Mouse (Mus musculus) heart, adult 2 months (tissue): ENCODE data around the gene Gm10577. TPM values are rescaled to one million over a fixed set of nuclear protein-coding genes. Genes with fewer than 3 reads are reported as not detected.

ENCODE experiments used
- DNase-seq, 2 experiments: peaks; one replicate each; pipeline ENCODE4 v3.0.0; 2021
- H3K27ac ChIP-seq: fragments of 200-600 bp; 2 replicates; pipeline ENCODE4 v1.8.1; 2022
- H3K27me3 ChIP-seq: fragments of 200-500 bp; 2 replicates; pipeline ENCODE4 v1.6.1; 2012; ENCODE audit warnings: mild to moderate bottlenecking, low read length, inconsistent platforms, mixed read lengths; ENCODE audit not compliant: control insufficient read depth, insufficient read depth
- H3K36me3 ChIP-seq: fragments of 200-500 bp; 2 replicates; pipeline ENCODE4 v1.6.1; 2012; ENCODE audit warnings: low read length, inconsistent platforms; ENCODE audit not compliant: control insufficient read depth, insufficient read depth
- H3K4me1 ChIP-seq: fragments of 200-500 bp; 2 replicates; pipeline ENCODE4 v1.6.1; 2011; ENCODE audit warnings: low read length; ENCODE audit not compliant: control insufficient read depth, insufficient read depth
- H3K4me3 ChIP-seq: fragments of 200-600 bp; 2 replicates; pipeline ENCODE4 v1.8.1; 2022
- H3K79me2 ChIP-seq: fragments of 200-500 bp; replicated peaks from 2 replicates; pipeline ENCODE4 v1.6.1; 2012; ENCODE audit warnings: mild to moderate bottlenecking, inconsistent platforms, low read length, moderate library complexity, mixed read lengths; ENCODE audit not compliant: control insufficient read depth, insufficient read depth
- H3K9ac ChIP-seq: fragments of 200-500 bp; 2 replicates; pipeline ENCODE4 v1.6.1; 2012; ENCODE audit warnings: low read depth, mild to moderate bottlenecking, control low read depth, inconsistent platforms, low read length, mixed read lengths
- CTCF ChIP-seq: fragments of 200-600 bp; IDR thresholded peaks from 2 replicates; pipeline ENCODE4 v1.8.1; 2022; ENCODE audit warnings: antibody characterized with exemption, mild to moderate bottlenecking, moderate library complexity
- EP300 ChIP-seq: fragments of 200-500 bp; IDR thresholded peaks from 2 replicates; pipeline ENCODE4 v1.6.1; 2011; ENCODE audit warnings: low read depth, low read length, control low read depth; ENCODE audit not compliant: insufficient read depth
- POLR2A ChIP-seq: fragments of 200-500 bp; IDR thresholded peaks from 2 replicates; pipeline ENCODE4 v1.6.1; 2011; ENCODE audit warnings: mild to moderate bottlenecking, low read depth, low read length, control low read depth; ENCODE audit not compliant: insufficient read depth
- WGBS: fragments of 180-500 bp; shearing (Covaris S2); methylation state at CpG from one replicate; pipeline ENCODE4 v1.1.7; 2018; 5-methylcytosine and 5-hydroxymethylcytosine counted together
- intact Hi-C: fragments of 180-260 bp; cut with DNase I; formaldehyde crosslinking; loops from one replicate; pipeline ENCODE4 v1.15.1; 2025
- long read RNA-seq: library from polyadenylated mRNA; stranded (forward); transcript quantifications from one replicate; pipeline ENCODE4 v2.0.0, GENCODE M21; 2021
- polyA plus RNA-seq: library from polyadenylated mRNA; depleted of rRNA; stranded (reverse); fragments of >200 nt; gene quantifications from 2 replicates; pipeline ENCODE4 v1.2.3, GENCODE M21; 2012; rRNA removed
- total RNA-seq, 2 experiments: library from RNA; stranded (reverse); gene quantifications; 2 replicates each; pipeline ENCODE4 v1.2.3; 2021

Gene Gm10577
- total RNA-seq = not detected
- not detected in 2 replicates for polyA plus RNA-seq
- long read RNA-seq = 0 reads

DNA sequence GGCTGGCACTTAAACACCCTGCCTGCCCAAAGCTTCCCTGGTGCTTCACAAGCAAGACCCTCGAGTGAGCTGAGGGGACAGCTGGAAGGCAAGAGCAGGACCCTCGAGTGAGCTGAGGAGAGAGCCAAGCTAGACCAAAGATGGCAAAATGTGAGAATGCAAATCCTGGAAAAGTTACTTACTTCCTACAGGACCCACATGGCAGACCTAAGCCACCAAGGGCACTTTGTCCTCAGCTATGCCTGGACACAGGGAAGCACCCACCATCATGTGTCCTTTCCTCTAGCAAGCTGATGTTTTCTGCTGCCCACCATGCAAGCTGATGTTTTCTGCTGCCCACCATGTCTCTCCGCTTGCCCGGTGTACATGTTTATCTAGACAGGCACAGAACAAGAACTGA, at the start of gene Gm10577:
Gene Gm10577, minus strand, starts transcription at position 101 of the 400 bp plus-strand sequence.
- no peaks in the 10 kb centered on the region for H3K4me1 ChIP-seq
- no peak within 1 kb of the TSS for H3K27ac ChIP-seq
- intact Hi-C loops = no loop called here
- no peak within 1 kb of the TSS for H3K4me3 ChIP-seq
- no peaks in the 10 kb centered on the region for H3K79me2 ChIP-seq
- H3K27me3 ChIP-seq = no peaks in the 10 kb centered on the region
- no peak within 1 kb of the TSS for H3K9ac ChIP-seq
- DNase-seq = no peak
- TF ChIP-seq CTCF = no peak
- no peak for TF ChIP-seq EP300
- no peak for TF ChIP-seq POLR2A
- 72% methylated on average over 4 of the region's 4 CpGs for WGBS
- H3K36me3 ChIP-seq = no peaks in the 10 kb centered on the region

DNA sequence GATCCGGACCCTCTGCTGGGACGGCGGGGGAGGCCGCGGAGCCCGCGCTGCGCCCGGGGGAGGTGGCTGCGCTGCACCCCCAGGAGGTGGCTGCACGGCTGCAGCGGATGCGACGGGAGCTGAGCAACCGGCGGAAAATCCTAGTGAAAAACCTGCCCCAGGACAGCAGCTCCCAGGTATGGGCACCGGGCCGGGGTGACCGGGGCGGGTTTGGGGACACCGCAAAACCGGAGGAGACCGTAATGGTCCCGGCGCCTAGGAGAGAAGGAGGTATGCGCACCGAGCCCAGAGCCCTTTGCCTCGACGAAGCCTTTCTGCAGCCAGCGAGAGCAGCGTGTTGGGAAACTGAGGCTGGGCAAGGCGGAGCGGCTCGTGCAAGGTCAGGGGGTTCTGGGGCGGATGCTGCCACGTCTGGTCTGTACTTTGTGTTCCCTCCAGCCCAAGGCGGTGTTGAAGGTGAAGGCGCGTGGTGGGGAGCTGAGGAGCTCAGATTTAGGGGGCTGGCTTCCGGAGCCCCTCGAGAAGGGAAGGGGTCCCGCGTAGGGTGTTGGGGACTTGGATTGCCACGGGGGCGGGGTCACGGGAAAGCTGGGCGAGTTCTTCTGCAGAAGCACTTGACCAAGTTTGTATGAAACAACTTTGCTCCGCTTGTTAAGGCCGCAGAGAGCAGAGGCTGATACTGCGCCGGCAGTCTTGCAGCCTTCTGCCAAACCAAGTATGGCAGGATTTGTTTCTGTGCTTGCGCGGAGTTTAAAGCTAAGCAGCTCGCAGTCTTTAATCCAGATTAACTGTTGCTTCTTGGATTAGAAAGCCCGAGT, 48.9 kb upstream of the Gm10577 start:
- intact Hi-C loops = no loop called here
- Histone ChIP-seq H3K27me3 (0 out of 2 replicates have a peak, but pooled peaks cover 2% of the 10 kb centered on the region), H3K79me2 (no peaks in the 10 kb centered on the region), H3K36me3 (no peaks in the 10 kb centered on the region), H3K9ac (peak overlapping the region; percentile 40), H3K4me3 (peak overlapping the region; percentile 55), H3K4me1 (no peaks in the 10 kb centered on the region), H3K27ac (no peak overlapping the region; the same call in 1 of the 2 replicates)
- TF ChIP-seq EP300 (no peak), CTCF (no peak), POLR2A (no peak)
- peak; percentile 25 to 56 for DNase-seq
- WGBS = 3% methylated on average over 55 of the region's 55 CpGs

DNA sequence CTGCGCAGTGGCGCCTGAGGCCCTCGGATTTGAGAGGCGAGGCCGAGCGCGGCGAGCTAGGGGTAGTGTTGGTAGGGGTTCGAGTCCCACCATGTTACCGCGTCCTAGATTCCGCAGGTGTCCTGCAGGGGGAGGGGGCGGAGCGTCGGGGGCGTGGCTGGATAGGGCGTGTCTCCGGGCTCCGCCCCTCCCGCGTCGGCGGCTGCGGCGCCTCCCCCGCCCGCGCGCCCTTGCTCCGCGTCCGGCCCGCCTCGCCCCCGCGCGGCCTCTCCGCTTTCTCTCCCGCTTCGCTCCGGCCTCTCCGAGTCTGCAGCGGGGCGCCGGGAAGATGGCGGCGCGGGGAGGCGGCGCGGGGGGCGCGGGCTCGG, 48.3 kb upstream of the Gm10577 start, which contains the start of gene Raver2:
Gene Raver2, plus strand, starts transcription at position 198 of the 368 bp plus-strand sequence.
- intact Hi-C loops = no loop called here
- H3K4me1 ChIP-seq = no peaks in the 10 kb centered on the region
- WGBS = 5% methylated on average over 47 of the region's 54 CpGs
- DNase-seq = peak in 1 of 2 experiments; percentile 62
- no peak within 1 kb of the TSS; the same call in 1 of the 2 replicates for H3K27ac ChIP-seq
- H3K27me3 ChIP-seq = 0 out of 2 replicates have a peak, but pooled peaks cover 2% of the 10 kb centered on the region
- H3K4me3 ChIP-seq = peak within 1 kb of the TSS; percentile 55
- peak within 1 kb of the TSS; percentile 40 for H3K9ac ChIP-seq
- H3K36me3 ChIP-seq = no peaks in the 10 kb centered on the region
- TF ChIP-seq CTCF (peak; percentile 47), EP300 (no peak), POLR2A (no peak)
- H3K79me2 ChIP-seq = no peaks in the 10 kb centered on the region

DNA sequence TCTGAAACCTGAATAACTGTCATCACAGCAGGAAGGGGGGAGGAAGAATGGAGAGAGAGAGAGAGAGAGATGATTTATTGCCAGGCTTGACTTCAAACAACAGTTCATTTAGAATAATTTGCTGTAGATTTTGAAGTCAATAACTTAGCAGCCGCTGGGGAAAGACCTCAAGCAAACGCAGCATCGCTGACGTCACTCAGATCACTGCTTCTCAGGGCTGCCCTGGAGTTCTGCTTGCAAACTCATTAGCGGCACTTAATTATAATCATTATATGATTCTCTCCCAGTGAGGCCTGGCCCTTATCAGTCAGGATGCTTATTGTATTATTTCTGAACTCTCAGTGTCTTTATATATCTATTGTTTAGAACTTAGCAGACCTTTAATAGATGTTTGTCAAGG, 45.9 kb upstream of the Gm10577 start:
- Histone ChIP-seq H3K4me3 (no peak overlapping the region), H3K27me3 (0 out of 2 replicates have a peak, but pooled peaks cover 2% of the 10 kb centered on the region), H3K4me1 (no peaks in the 10 kb centered on the region), H3K36me3 (no peaks in the 10 kb centered on the region), H3K79me2 (no peaks in the 10 kb centered on the region), H3K27ac (no peak overlapping the region), H3K9ac (no peak overlapping the region)
- intact Hi-C loops = no loop called here
- WGBS = 75% methylated on average over 5 of the region's 5 CpGs
- no peak for DNase-seq
- TF ChIP-seq POLR2A = no peak
- TF ChIP-seq EP300 = no peak
- no peak for TF ChIP-seq CTCF

DNA sequence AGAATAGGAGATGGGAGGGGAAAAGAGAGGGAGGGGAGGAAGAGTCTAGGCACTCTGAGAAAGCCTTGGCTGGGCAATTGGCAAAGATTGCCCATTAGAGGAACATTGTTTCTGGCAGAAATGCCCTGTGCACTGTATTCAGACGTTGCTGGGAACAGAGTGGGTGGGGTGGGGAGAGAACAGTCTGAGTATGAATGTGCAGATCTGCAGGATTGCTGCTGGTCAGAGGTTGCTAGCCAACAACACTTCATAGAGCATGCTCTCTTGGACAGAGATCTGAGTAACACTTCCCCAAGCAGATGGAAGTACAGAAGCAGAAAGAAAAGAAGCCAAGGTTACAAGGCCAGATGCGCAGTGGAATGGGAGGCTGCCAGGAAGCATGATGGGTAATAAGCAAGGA, 41.6 kb upstream of the Gm10577 start:
- no peak for TF ChIP-seq CTCF
- TF ChIP-seq EP300 = no peak
- TF ChIP-seq POLR2A = no peak
- DNase-seq = no peak
- WGBS = 46% methylated on average over 2 of the region's 2 CpGs
- intact Hi-C loops = no loop called here
- Histone ChIP-seq H3K4me1 (no peaks in the 10 kb centered on the region), H3K4me3 (no peak overlapping the region), H3K9ac (no peak overlapping the region), H3K79me2 (no peaks in the 10 kb centered on the region), H3K27me3 (no peaks in the 10 kb centered on the region), H3K36me3 (no peaks in the 10 kb centered on the region), H3K27ac (no peak overlapping the region)

- Histone ChIP-seq H3K4me3 (no peak overlapping the region), H3K4me1 (no peaks in the 10 kb centered on the region), H3K27me3 (no peaks in the 10 kb centered on the region), H3K27ac (no peak overlapping the region), H3K36me3 (no peaks in the 10 kb centered on the region), H3K9ac (no peak overlapping the region), H3K79me2 (no peaks in the 10 kb centered on the region)
- no peak for DNase-seq
- no peak for TF ChIP-seq POLR2A
- no peak for TF ChIP-seq CTCF
- no peak for TF ChIP-seq EP300
- WGBS = 68% methylated on average over 4 of the region's 4 CpGs
- intact Hi-C loops = no loop called here
Measured at GRCm38 (mm10) chr4:101046576-101046975, 26.1 kb upstream of the Gm10577 start.
